Mouse (Mus musculus): ENCODE measurements around the gene Pcnt.

- TF ChIP-seq POLR2A (IDR thresholded peaks at IDR 0.05; ENCODE audit: low read depth, low read length) = no peak
- TF ChIP-seq CTCF (IDR thresholded peaks at IDR 0.05; ENCODE audit: extremely low read depth, insufficient read length, insufficient replicate concordance, low read depth, low read length) = no peak
Observed at GRCm38 (mm10) chr10:76351953-76352352, 90.6 kb downstream of the Pcnt start.
